Mouse (Mus musculus): Measurements from ENCODE around the gene Slc45a3.

DNA sequence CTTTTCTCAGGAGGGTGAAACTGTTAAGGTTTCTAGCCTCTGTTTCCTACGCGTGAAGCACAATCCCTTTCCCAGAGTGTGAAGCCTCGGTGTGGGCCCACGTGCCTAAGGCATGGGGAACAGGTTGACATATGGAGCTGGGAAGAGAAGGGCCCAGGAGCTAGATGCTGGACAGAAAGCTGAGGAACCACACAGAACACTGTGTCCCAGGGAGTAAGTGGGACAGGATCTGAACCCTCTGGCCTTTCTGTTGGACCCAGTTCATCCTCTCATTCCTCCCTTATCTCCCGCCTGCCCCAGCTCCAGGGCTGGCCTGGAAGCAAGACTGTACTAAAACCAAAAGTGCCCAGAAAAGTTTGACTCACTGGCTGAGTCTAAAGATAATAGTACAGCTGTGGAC, 1.3 kb downstream of the Slc45a3 start:
- TF ChIP-seq CTCF (conservative IDR thresholded peaks at IDR 0.05; ENCODE audit: low read length) (no peak), POU5F1 (IDR thresholded peaks at IDR 0.05; ENCODE audit: borderline replicate concordance, low read length) (no peak)

Data from E14TG2a.4 (cell line).